Mouse (Mus musculus) layer of hippocampus, postnatal 36 days (tissue): ENCODE measurements around the gene Crym. TPM values are rescaled to one million over a fixed set of nuclear protein-coding genes. Genes with fewer than 3 reads are reported as not detected.

Source experiments
- DNase-seq, 2 experiments: peaks; one replicate each; pipeline ENCODE4 v3.0.0; 2022
- total RNA-seq, 2 experiments: library from RNA; stranded (reverse); gene quantifications; 2 replicates each; pipeline ENCODE4 v1.2.3; 2021

Crym gene
- total RNA-seq, 2 experiments from 2014 or later: 243 to 266 TPM

GRCm38 (mm10) chr7:120158121-120158613 lies 43.7 kb downstream of the Crym start:
- no peak for DNase-seq

- DNase-seq: no peak
Observed at GRCm38 (mm10) chr7:120157575-120158061, 44.3 kb downstream of the Crym start.

DNA sequence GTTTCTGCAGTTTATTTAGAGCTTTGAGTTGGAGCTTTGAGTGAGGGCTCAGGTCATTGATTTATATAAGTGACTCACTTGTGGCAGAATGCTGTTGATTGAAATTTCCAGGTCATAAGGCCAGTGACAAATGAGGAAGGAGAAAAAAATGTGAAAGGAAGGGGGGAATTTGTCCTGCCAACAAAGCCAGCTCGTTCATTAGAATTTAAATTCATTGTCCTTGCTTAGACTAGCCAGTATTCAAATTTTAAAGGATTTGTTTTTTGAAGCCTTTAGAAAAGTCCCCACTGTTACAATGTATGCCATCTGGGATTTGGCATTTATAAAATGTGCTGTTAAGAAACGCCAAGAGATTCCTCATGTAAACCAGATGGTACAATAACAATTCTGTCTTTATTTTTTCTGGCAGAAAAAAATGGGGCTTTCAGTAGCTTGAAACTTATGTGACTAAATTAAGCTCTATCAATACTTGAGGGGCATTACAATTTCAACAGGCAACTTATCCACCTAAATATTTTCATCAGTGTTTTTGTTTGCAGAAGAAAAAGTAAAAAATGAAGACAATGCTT lies 45.0 kb downstream of the Crym start:
- DNase-seq: no peak

DNA sequence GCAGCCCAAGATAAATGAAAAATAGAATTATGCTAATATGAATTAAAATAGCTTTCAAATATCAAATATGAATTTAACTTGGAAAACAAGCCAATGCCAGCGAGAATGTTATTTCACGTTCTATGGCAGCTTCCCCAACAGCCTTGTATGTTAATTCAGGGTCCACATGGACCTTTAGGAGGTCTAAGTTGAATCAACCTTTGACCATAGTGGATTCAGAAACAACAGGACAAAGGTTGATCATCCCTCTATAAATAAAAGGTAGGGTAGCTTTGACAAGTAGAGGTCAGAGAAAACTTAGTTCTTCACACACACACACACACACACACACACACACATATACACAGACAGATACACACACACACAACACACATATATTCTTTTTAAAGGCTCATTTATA lies 51.0 kb downstream of the Crym start:
- no peak for DNase-seq

- no peak for DNase-seq
Observed at GRCm38 (mm10) chr7:120150257-120150656, 51.7 kb downstream of the Crym start.

GRCm38 (mm10) chr7:120145191-120145590 lies 56.7 kb downstream of the Crym start, which contains the start of gene Zp2:
Zp2 (minus strand) TSS chr7:120145291.
- no peak for DNase-seq

DNA sequence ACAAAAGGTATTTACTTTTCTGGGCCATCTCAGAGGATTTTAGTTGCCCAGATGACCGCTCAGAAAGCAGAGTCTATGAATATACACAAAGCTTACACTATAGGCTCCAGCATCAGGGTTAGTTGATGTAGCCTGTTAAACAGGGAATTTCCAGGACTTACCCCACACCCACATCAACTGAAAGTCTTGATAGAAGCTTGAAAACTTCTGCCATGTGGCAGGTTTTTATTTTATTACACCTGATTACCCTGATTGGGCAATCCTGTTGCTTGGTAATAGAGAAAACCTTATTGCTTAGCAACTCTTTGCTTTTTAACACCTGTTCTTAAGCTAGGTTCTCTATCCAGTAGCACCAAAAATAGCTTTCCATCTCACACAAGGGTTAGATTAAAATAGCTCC lies 59.2 kb downstream of the Crym start:
- DNase-seq: no peak

Other genes with a start within 250 kb of the Crym start
- under 1 TPM; 0.07 to 0.46 TPM for gene Dnah3, start 106.8 kb downstream of the Crym start, total RNA-seq
- gene Tmem159, start 99.8 kb downstream of the Crym start, total RNA-seq: 10 to 100 TPM; 11.2 to 11.9 TPM
- not detected for gene Zp2, start 56.8 kb downstream of the Crym start, total RNA-seq
- gene Anks4b, start 28.3 kb downstream of the Crym start, total RNA-seq: under 1 TPM; 0.30 to 0.45 TPM
- gene Abca14, start 1.9 kb upstream of the Crym start, total RNA-seq: not detected
- gene Abca15, start 126.6 kb upstream of the Crym start, total RNA-seq: not detected
- not detected for gene Abca16, start 207.5 kb upstream of the Crym start, total RNA-seq